Mouse (Mus musculus) ovary, adult 18-20 months (tissue): Measurements from ENCODE around the gene Man2b1.
"Not testable (repeated sequence)": the region's sequence is repeated elsewhere in the genome, so short reads cannot be mapped to it uniquely, and the experiment has no call there.

Source experiments
- DNase-seq: peaks from one replicate; pipeline ENCODE4 v3.0.0; 2022; ENCODE audit warnings: low spot score, mixed read lengths

The Man2b1 gene

DNA sequence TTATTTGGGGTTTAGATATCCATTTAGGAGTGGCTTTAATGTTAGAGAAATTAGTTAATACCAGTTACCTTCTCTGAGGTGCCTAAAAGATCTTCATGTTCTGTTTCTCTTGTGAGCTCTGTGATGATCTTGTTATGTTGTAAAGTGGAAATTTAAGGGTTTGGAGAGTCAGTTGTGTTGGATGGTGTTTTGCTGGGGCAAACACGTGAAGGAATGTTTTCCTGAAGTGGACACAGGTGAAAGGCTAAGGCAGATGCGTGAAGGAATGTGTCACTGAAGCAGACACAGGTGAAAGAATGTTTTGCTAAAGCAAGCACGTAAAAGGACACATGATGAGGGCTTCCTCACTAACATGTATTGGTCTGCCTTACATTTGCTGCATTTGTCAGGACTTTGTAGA, 39.9 kb downstream of the Man2b1 start, which contains the start of gene Zfp791:
Gene Zfp791 (minus strand): TSS at position 101 of the 400 bp plus-strand sequence.
- DNase-seq: no peak

DNA sequence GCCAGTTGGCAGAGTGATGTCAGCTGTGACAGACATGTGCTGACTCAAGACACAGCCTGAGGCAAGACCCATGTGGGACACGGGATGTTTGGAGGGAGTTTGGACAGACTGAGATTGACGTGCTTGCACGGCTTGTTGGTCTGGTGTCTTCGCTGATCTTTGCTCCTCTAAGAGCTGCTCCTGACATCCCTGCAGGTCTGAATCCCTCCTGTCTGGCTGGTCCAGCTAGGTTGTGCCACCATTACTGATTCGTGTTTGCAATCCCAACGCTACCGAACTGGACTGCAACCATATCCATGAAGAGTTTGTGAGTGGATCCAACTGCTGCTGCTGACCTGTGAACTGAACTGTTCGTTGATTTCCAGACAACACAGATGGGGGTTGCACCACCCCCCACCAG, 40.6 kb downstream of the Man2b1 start:
- no peak for DNase-seq

DNA sequence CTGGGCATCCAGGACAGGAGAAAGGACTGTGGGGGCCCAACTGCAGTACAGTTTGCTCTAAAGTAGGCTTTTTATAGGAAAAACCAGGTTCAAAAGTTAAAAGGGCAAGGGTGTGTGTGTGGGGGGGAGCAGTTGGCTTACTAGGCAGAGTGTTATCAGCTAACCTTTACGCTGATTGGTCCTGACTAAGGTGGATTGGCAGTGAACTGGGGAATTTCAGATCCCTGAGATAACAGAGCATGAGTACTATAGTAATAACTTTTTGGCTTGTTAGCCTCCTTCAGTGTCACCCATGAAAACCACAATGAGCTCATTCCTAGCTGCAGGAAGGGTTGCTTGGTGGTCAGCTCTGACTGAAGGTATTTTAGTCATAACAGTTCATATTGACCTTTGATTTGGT, 49.3 kb downstream of the Man2b1 start:
- DNase-seq: no peak

DNA sequence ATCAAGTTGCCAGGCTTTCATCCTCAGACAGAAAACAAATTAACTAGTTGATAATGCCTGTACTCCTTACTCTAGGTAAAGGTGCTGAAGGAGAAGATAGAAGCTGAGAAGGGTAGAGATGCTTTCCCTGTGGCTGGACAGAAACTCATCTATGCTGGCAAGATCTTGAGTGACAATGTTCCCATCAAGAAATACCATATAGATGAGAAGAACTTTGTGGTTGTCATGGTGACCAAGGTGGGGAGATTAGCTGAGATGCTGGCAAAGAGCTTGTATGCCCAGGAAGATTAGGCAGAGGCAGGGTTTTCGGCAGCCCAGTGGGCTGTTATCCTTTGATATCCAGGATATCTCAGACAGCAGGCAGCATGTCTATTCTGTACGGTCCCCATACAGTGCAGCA, 52.6 kb downstream of the Man2b1 start:
- not testable (repeated sequence) for DNase-seq

DNA sequence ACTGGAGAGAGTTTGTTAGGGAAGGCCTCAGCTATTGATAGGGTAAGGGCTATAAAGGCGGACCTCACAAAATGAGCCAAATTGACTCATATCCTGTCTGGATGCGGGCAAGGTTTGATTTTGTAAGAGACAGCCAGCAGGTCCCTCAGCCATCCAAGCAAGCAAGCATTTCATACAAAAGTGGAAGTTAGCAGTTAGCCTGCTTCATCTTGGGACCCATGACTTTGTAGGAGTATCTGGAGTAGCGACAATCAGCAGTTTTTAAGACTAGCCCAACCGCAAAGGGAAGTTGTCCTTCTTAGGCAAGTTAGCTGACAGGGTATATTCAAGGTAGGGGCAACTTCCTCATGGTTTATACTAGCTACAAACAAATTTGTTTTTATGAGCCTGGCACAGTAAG, 59.4 kb downstream of the Man2b1 start:
- DNase-seq: no peak
